Mouse (Mus musculus) spleen, postnatal 10 days (tissue): Measurements from ENCODE around the gene Cltb.

Experiments used
- DNase-seq, 2 experiments: peaks; one replicate each; pipeline ENCODE4 v3.0.0; 2021 to 2022; ENCODE audit warnings: low spot score in 2 of 2

Gene Cltb

DNA sequence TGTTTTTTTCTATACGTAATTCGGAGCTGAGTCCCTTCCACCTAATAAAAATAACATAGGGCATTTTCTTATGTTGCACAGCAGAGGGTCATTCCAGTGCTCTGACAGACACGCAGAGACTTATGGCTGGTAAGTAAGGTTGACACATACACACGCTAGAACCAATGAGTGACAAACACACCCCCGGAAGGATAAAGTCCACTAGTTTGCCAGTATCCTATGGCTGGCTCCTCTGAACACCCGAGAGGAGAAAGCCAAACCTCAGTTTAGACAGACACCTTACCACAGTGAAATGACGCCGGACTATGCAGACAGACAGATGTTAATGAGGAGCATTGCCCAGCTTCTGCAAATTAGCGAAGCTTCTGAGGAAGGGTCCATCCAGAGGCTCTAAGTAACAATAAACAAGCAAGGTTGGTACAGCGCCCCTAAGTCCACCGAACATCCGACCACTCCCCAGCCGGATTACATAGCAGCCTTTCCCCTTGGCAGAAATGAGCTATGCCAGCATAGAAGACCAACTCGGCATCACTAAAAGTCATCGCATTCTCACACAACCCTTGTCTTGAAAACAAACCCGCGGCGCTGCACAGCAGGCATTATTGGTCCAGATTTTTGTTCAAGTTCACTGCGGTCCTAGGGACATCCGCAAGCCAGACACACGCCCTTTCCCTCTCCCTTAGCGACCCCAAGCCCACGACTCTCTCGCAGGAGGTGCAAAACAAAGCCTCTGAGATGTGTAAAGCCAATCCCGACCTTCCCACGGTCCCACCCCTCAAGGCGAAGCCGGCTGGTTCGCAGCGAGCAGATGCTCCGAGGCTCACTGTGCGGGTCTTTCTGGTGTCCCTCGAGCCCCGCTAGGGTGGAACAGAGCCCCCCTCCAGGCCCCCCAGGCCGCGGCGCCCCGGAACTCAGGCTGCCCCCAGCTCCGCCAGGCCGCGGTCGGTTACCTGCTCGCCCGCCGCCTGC is 46.6 kb downstream of the Cltb start:
- DNase-seq = no peak

DNA sequence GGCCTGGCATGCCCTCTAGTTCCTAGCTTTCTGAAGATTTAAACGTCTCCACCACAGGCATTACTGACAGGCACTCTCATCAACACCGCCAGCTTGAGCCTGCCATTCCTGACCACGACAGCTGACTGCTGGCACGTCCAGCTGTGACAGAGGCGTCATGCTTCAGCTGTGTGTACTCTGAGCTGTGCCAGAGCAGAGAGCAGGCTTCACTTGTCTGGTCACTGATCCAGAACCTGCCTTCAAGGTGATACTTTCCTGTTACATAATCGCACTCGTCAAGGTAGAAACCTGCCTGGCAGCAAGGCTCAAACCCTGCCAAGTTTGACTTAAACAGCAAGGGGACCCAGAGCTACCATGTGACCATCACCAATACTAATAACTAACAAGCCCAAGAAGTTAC is 48.6 kb downstream of the Cltb start:
- no peak for DNase-seq

DNA sequence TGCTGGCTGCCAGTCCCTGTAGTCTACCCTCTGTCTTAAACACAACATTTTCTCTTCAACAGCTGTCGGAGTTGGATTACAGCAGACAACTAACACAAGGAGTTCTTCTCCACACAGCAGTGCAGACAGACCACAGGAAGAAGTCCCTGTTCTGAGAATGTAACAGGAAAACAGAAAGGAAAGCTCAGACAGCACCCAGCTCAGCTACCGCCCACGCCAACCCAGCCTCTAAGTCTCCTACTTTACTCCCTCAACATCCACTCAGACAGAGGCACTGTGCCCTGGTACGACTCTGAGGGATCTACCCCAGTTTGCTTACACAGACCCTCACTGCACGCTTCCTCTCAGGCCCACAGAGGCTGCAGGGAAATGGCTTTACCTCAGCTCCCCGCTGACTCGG is 50.5 kb downstream of the Cltb start:
- DNase-seq = no peak

DNA sequence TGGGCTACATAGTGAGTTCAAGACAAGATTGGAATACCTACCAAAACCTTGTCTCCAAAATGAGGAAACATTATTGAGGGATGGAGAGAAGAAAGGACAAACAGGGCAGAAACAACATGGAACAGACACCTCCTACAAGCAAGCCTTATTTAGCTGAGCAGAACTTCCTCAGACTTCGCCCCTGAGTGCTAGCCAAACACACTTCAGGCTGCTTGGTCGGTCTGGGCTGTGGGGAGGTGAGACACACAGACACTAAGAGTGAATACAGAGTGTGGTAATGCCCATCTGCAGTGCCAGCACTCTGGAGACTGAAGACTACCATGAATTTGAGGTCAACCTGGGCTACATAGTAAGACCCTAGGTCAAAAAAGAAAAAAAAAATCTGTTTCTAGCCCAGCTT is 51.5 kb downstream of the Cltb start:
- DNase-seq = no peak

DNA sequence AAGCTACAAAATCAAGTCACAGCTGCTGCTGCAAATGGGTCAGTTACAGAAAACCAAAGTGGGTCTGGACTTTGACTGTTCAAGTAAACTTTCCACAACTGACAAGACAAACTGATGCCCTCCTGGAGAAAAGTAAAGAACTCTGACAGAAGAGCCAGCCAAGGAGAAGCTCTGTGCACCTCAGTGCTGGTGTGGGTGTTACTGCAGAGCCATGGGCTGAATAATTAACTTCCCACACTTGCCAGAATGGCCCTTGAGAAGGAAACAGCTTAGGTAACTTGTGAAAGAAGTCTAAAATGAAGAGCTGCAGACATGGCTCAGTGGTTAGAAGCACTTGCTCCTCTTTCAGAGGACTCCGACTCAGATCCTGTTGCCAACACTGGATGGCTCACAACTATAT is 53.5 kb downstream of the Cltb start:
- DNase-seq = no peak

DNA sequence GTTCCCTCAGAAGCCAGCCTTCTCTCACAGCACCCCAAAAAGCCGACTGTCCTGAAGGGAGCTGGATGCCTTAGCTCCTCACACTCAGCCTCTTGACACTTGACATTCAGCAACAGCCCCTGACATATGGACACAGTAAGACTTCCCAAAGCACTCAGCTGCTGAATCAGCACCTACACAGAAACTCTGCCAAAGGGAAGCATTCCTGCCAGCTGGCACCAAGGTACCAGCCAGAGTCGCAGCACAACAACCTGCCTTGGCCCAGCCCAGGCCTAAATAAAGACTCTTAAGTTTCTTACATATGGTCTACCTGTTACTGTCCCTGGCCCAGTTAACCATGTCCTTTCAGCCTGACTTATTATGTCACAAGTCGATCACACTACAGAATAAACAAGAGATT is 54.3 kb downstream of the Cltb start:
- DNase-seq = no peak

DNA sequence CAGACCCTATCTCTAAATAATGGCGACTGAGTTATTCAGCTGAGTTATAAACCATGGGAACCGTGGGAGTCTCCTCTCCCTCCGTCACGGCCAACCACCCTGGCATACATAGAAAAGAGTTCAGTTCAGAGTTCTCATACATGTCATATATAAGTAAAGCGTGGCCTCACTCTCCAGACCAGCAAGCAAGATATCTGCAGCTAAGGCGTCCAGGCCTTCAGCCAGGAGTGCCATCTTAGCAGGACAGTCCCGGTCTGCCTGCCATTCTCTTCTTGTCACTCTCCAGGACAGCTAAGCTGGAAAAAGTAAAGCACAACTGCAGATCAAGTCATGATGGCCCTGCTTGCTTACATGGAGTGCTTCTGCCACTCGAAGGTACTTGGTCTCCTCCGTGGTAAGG is 55.0 kb downstream of the Cltb start:
- DNase-seq = no peak

DNA sequence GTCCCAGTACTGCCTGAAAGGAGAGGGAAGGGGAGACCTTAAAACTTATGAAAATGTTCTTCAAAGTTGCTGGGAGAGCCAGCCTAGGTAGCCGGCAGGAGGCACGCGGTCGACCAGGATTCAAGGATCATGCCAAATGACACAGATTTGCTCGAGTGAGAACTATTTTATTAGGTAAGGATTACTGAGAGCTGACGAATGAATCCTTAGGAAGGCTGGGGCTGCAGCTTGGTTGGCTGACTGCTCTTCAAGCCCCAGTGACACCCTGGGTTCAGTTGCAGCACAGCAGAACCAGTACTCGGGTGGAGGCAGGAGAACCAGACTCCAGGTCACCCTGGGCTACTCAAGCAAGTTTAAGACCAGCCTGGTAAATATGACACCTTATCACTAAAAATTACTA is 63.1 kb downstream of the Cltb start:
- DNase-seq = no peak
